Mouse (Mus musculus): ENCODE results near the gene Atp5mpl. TPM values are rescaled to one million over a fixed set of nuclear protein-coding genes. Genes with fewer than 3 reads are reported as not detected.
"Not testable (repeated sequence)": the region's sequence is repeated elsewhere in the genome, so short reads cannot be mapped to it uniquely, and the experiment has no call there.

The Atp5mpl gene
- polyA plus RNA-seq, 1 experiment from 2014 or later, result 991 TPM

DNA sequence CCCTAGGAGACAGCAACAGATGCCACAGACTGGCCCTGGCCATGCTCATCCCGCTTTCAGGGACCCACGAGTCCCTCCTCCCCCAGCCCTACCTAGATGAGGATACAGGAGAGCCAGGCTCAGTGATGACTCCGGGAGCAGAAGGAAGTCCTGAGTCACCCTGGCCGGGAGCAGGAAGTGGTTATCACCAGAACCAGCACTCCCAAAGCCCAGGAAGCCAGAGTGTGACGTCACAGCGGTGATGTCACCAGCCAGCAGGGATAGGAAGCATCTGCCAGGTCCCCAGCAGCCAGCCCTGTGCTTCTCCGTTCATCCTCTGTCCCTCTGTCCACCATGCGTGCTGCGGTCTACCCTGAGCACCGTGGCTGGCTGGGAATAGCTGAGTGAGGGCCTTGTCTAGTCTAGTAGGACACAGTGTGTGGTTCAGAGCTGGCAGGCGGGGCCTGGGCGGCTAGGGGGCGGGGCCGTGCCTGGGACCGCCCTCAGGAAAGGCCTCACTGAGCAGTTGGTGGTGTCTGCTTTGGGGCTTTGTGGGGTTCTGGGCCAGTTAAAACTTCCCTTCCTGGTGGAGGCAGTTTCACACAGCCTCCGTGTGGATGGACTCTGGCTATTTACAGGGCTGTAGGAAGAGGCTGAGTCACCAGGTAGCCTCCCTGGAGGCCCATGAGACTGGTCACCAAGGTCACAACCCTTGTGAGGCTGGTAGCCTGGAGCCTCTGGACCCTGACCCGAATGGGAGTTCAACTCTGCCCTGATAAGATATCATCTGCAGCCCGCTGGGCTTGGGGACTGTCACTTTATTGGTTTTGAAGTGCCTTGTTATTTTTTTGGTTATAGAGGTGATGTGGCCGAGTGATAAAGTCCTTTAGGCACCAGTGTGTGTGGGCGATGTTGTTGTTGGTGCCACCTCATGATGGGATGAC, 22.5 kb downstream of the Atp5mpl start:
- H3K9me3 ChIP-seq (ENCODE audit: control insufficient read depth, low read length); H3K9ac ChIP-seq; DNase-seq (ENCODE audit: low spot score); H3K4me1 ChIP-seq (replicated peaks; ENCODE audit: control insufficient read depth, insufficient read depth, low read length); H3K36me3 ChIP-seq (replicated peaks; ENCODE audit: control insufficient read depth, insufficient read depth); H3K4me2 ChIP-seq (replicated peaks); H3K27me3 ChIP-seq (ENCODE audit: control insufficient read depth, insufficient read depth, low read length); H3K4me3 ChIP-seq (replicated peaks; ENCODE audit: low read length); ATAC-seq (ENCODE audit: low FRiP score): not testable (repeated sequence)
- 0 out of 2 replicates have a peak overlapping the region, but pooled peaks have one; percentile 29 for H3K27ac ChIP-seq
- WGBS, result 79% methylated on average over 15 of the region's 20 CpGs

DNA sequence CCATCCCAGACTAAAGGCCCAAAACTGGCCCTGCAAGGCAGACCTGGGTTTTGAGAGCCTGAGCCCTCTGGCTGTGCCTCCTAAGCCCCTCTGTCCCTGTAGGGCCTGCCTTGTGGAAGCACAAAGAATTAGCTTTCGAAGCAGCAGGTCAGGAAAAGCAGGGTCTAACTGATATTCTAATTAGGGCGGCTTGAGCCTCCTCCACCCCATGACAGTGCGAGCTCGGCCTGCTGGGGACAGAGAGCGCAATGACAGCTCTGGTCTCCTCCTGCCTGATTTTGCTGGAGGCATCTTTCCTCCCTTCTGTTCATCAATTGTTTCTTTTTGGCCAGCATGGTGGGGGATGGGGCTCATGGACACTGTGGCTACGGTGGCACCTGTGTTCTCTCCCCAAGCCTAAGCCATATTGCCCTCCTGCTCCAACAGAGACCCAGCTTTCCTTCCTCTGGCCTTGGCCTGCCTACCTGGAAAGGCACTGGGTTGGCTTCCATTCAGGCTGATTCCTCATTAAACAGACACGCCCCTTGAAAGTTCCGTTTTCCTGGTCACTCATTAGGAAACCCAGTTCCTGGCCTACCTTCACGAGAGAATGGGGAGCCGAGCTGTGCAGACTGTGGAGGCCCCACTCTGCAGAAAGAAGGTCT, 23.2 kb downstream of the Atp5mpl start:
- ATAC-seq (ENCODE audit: low FRiP score), result no peak
- Histone ChIP-seq H3K9me3 (ENCODE audit: control insufficient read depth, low read length) (no peaks in the 10 kb centered on the region), H3K4me2 (replicated peaks) (no peak overlapping the region), H3K36me3 (replicated peaks; ENCODE audit: control insufficient read depth, insufficient read depth) (no peaks in the 10 kb centered on the region), H3K4me1 (replicated peaks; ENCODE audit: control insufficient read depth, insufficient read depth, low read length) (no peaks in the 10 kb centered on the region), H3K27ac (no peak overlapping the region), H3K4me3 (replicated peaks; ENCODE audit: low read length) (no peak overlapping the region), H3K27me3 (ENCODE audit: control insufficient read depth, insufficient read depth, low read length) (no peaks in the 10 kb centered on the region), H3K9ac (no peak overlapping the region)
- 63% methylated on average over 10 of the region's 10 CpGs for WGBS
- DNase-seq (ENCODE audit: low spot score), result no peak

DNA sequence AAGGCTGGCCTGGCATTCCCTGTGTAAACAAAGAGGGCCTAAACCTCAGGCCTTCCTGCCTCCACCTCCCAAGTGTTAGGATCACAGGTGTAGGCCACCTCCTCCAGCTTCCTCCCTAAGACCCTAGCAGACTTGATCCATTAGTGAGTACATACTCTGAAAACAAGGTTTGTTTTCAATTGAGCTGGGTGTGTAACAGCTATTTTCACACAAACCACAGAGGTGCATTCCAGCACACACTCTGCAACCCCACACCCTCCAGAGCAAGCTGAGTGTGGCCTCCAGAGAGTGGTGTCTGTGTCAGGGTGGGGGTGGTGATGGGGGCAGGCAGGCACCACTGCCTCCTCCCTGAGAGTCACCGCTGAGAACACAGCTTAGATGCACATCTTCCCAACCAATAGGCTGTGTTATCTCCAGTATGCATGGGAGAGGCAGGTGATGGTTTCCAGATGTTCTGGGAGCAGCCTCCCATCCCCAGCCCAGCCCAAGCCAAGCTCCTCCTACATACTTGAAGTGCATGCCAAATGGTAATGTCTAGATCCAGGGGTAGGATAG, 28.1 kb downstream of the Atp5mpl start:
- H3K27me3 ChIP-seq (ENCODE audit: control insufficient read depth, insufficient read depth, low read length), result no peaks in the 10 kb centered on the region
- no peak for DNase-seq (ENCODE audit: low spot score)
- H3K4me1 ChIP-seq (replicated peaks; ENCODE audit: control insufficient read depth, insufficient read depth, low read length), result 0 out of 2 replicates have a peak, but pooled peaks cover 12% of the 10 kb centered on the region
- no peak for ATAC-seq (ENCODE audit: low FRiP score)
- H3K4me2 ChIP-seq (replicated peaks), result no peak overlapping the region
- WGBS, result 82% methylated on average over 1 of the region's 1 CpGs
- H3K9me3 ChIP-seq (ENCODE audit: control insufficient read depth, low read length), result no peaks in the 10 kb centered on the region
- H3K4me3 ChIP-seq (replicated peaks; ENCODE audit: low read length), result no peak overlapping the region
- H3K27ac ChIP-seq, result no peak overlapping the region
- H3K36me3 ChIP-seq (replicated peaks; ENCODE audit: control insufficient read depth, insufficient read depth), result no peaks in the 10 kb centered on the region
- H3K9ac ChIP-seq, result no peak overlapping the region

DNA sequence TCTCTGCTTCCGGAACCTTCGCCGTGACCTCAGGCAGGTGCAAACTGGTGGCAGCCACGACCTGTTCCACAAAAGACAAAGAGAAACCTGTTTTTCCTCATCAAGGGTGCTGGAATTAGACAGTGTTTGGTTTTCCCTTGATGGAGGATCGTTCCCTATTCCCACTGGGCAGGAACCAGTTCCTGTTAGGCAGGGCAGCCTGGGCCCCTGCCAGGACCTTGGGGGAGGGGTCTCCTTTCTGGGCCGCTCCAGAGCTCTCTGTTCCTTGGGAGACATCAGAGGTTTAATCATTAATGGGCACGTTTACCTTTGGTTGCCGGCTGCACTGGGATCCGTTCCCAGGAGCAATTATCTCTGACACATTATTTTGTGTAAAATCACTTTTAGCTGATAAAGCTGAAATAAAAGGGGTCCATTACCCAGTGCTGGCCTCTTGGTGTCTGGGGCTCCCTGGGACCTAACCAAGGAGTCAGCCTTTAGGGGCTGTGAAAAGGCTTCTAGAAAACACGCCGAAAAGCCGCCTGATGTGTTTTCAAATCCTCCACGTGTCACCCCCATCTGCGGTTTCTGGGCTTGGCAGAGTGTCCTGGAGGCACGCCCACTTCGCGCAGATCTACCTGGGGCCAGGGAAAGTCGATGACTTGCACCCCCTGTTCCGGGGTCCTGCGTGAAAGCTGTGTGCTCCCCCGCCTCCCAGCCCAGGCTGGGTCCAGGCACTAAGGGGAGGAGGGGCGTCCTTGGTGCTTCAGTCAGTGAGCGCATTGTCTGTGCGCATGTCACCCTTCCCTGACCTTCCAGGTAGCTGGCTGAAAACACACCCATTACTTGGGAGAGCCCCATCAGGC, 29.8 kb downstream of the Atp5mpl start:
- WGBS, result 36% methylated on average over 24 of the region's 24 CpGs
- Histone ChIP-seq H3K9me3 (ENCODE audit: control insufficient read depth, low read length) (no peaks in the 10 kb centered on the region), H3K36me3 (replicated peaks; ENCODE audit: control insufficient read depth, insufficient read depth) (no peaks in the 10 kb centered on the region), H3K27ac (no peak overlapping the region), H3K27me3 (ENCODE audit: control insufficient read depth, insufficient read depth, low read length) (no peaks in the 10 kb centered on the region), H3K4me1 (replicated peaks; ENCODE audit: control insufficient read depth, insufficient read depth, low read length) (peaks cover 12% of the 10 kb centered on the region; the same call in 1 of the 2 replicates), H3K4me3 (replicated peaks; ENCODE audit: low read length) (no peak overlapping the region), H3K4me2 (replicated peaks) (no peak overlapping the region), H3K9ac (no peak overlapping the region)
- ATAC-seq (ENCODE audit: low FRiP score) (no peak), DNase-seq (ENCODE audit: low spot score) (no peak)

DNA sequence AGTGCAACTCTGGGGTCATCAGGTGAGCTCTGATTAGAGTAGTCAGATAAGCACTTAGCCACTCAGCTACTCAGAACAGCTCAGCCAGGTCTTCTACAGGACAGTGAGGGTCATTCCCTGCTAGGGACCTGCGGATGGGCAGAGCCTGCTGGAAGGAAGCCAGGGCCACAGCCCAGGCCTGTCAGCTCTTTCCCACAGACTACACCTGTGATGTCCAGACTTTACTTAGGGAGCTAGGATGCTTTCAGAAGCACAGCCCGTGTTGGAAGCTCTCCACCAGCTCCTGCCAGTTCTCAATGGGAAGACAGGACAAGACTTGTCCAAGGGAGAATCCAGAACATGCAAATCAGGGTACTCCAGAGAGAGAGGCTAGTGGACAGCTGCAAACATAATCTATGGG, 32.8 kb downstream of the Atp5mpl start:
- ATAC-seq (ENCODE audit: low FRiP score), result no peak
- WGBS, result 76% methylated on average over 2 of the region's 2 CpGs

DNA sequence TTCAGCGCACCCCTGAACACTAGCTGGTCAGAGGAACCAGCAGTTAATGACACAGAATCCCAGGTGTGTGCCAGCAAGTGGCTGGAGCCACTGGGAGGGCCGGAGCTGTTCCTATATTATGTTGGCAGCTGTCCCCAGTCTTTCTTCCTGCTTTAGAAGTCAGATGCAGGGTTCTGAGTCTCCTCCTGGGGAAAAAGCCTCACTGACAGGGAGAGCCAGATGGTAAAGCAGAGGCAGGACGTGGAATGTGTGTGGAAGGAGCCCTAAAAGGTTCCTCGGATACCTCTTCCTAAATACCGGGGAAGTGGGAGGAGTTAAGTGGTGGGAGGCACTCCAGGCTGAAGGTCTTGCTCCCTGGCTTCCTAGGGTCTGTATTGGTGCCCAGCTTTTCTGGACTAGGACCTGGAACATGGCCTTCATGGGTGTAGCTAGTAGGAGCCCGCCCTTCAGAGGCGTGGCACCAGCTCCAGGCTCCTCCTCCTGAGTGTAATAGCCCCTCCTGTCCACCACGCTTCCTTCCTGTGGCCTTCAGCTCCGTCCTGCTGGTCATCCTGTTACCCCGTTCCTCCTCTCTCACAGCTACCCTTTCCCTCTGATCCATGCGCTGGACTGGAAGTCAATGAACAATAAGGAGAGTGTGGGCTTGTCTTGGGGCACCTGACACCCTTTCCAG, 33.6 kb downstream of the Atp5mpl start:
- Histone ChIP-seq H3K9ac (no peak overlapping the region), H3K4me2 (replicated peaks) (no peak overlapping the region), H3K27ac (no peak overlapping the region), H3K27me3 (ENCODE audit: control insufficient read depth, insufficient read depth, low read length) (no peaks in the 10 kb centered on the region), H3K4me1 (replicated peaks; ENCODE audit: control insufficient read depth, insufficient read depth, low read length) (peaks cover 12% of the 10 kb centered on the region; the same call in 1 of the 2 replicates), H3K9me3 (ENCODE audit: control insufficient read depth, low read length) (no peaks in the 10 kb centered on the region), H3K36me3 (replicated peaks; ENCODE audit: control insufficient read depth, insufficient read depth) (no peaks in the 10 kb centered on the region), H3K4me3 (replicated peaks; ENCODE audit: low read length) (no peak overlapping the region)
- WGBS, result 62% methylated on average over 11 of the region's 11 CpGs
- DNase-seq (ENCODE audit: low spot score) (no peak), ATAC-seq (ENCODE audit: low FRiP score) (no peak)

More for the DNA sequence above, 32.8 kb downstream of the Atp5mpl start:
- Histone ChIP-seq H3K27ac (no peak overlapping the region), H3K36me3 (replicated peaks; ENCODE audit: control insufficient read depth, insufficient read depth) (no peaks in the 10 kb centered on the region), H3K9me3 (ENCODE audit: control insufficient read depth, low read length) (no peaks in the 10 kb centered on the region), H3K4me2 (replicated peaks) (no peak overlapping the region), H3K27me3 (ENCODE audit: control insufficient read depth, insufficient read depth, low read length) (no peaks in the 10 kb centered on the region), H3K9ac (no peak overlapping the region), H3K4me3 (replicated peaks; ENCODE audit: low read length) (no peak overlapping the region), H3K4me1 (replicated peaks; ENCODE audit: control insufficient read depth, insufficient read depth, low read length) (peaks cover 12% of the 10 kb centered on the region; the same call in 1 of the 2 replicates)
- no peak for DNase-seq (ENCODE audit: low spot score)

DNA sequence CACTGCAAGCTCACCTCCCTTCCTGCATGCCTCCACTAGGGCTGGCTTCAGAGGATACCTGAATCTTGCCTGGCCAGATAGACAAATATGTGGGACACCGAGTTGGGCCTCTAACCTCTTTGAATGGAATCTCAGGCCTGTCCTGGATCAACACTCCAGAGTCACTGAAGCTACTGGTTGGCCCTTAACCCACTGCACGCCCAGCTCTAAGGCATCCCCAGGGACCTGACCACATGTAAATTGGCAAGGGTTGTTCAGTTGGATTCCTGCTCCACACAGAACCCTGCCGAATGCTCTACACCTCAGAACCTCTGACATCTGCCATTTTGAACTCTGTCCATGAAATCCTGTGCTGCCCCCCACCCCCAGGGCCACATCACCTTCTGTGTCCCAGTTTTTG, 34.3 kb downstream of the Atp5mpl start:
- no peaks in the 10 kb centered on the region for H3K36me3 ChIP-seq (replicated peaks; ENCODE audit: control insufficient read depth, insufficient read depth)
- H3K4me1 ChIP-seq (replicated peaks; ENCODE audit: control insufficient read depth, insufficient read depth, low read length), result peaks cover 9% of the 10 kb centered on the region; the same call in 1 of the 2 replicates
- H3K4me3 ChIP-seq (replicated peaks; ENCODE audit: low read length), result no peak overlapping the region
- 65% methylated on average over 3 of the region's 3 CpGs for WGBS
- ATAC-seq (ENCODE audit: low FRiP score), result no peak
- no peaks in the 10 kb centered on the region for H3K27me3 ChIP-seq (ENCODE audit: control insufficient read depth, insufficient read depth, low read length)
- H3K9me3 ChIP-seq (ENCODE audit: control insufficient read depth, low read length), result no peaks in the 10 kb centered on the region
- H3K4me2 ChIP-seq (replicated peaks), result no peak overlapping the region
- DNase-seq (ENCODE audit: low spot score), result no peak
- no peak overlapping the region for H3K27ac ChIP-seq
- H3K9ac ChIP-seq, result no peak overlapping the region

DNA sequence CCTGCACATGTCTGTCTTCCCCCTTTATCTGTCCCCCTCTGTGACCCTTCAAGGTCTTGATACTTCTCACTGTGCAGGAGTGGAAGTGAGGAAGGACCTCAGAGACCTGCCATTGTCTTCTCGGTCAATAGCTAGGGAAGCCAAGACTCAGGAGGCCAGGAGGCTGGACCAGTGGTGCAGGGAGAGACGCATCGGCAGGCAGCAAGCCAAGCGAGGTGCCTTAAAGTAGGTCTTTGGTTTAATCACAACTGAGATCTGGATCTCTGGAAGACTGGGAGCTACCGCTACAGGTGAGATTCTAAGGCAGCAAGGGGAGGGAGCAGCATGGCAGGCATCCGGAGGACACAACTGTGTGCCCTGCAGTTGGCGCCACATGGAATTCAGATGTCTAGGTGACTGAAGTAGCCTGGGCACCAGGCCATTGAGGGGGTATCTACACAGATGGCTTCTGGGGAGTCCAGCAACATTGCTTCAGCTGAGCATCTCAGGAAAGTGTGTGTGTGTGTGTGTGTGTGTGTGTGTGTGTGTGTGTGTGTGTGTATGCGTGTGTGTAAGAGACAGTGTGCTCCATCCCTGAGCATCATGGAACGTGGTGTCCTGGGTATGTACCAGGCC, 35.3 kb downstream of the Atp5mpl start:
- Histone ChIP-seq H3K36me3 (replicated peaks; ENCODE audit: control insufficient read depth, insufficient read depth) (no peaks in the 10 kb centered on the region), H3K27ac (no peak overlapping the region), H3K4me3 (replicated peaks; ENCODE audit: low read length) (no peak overlapping the region), H3K9me3 (ENCODE audit: control insufficient read depth, low read length) (no peaks in the 10 kb centered on the region), H3K9ac (no peak overlapping the region), H3K4me1 (replicated peaks; ENCODE audit: control insufficient read depth, insufficient read depth, low read length) (no peaks in the 10 kb centered on the region; the same call in none of the 2 replicates), H3K27me3 (ENCODE audit: control insufficient read depth, insufficient read depth, low read length) (no peaks in the 10 kb centered on the region), H3K4me2 (replicated peaks) (no peak overlapping the region)
- WGBS, result 82% methylated on average over 9 of the region's 9 CpGs
- DNase-seq (ENCODE audit: low spot score) (no peak), ATAC-seq (ENCODE audit: low FRiP score) (no peak)
